26 mouse cellular contexts compared by ENCODE assay signal in genomic region chr3:130828346-130828745, GRCm38 (mm10).
"Had no signal": no experiment of that assay in that cellular context is flagged by ENCODE, and none has a peak within 500 bp of the region (broad histone marks: within the 10 kb centered on the region; RNA-seq: fewer than 3 reads in every experiment).

No protein-coding gene starts in this region.

- H3K4me2 ChIP-seq: embryonic facial prominence, embryonic 12.5 days; embryonic facial prominence, embryonic 13.5 days; embryonic facial prominence, embryonic 15.5 days; forebrain, embryonic 12.5 days; forebrain, embryonic 13.5 days; forebrain, embryonic 15.5 days had no signal

- H3K4me3 ChIP-seq: embryonic facial prominence, embryonic 10.5 days; embryonic facial prominence, embryonic 12.5 days; embryonic facial prominence, embryonic 13.5 days; embryonic facial prominence, embryonic 15.5 days; erythroblast, embryonic 14.5 days; forebrain, embryonic 10.5 days; forebrain, embryonic 12.5 days; forebrain, embryonic 13.5 days; forebrain, embryonic 15.5 days; gastrocnemius, adult 2 months; heart, adult 2 months; heart, embryonic 10.5 days had no signal

- ATAC-seq: forebrain, embryonic 13.5 days; forebrain, embryonic 14.5 days; forebrain, embryonic 15.5 days; forebrain, embryonic 16.5 days; forebrain, postnatal 0 days had no signal

- H3K27ac ChIP-seq: embryonic facial prominence, embryonic 10.5 days; embryonic facial prominence, embryonic 12.5 days; embryonic facial prominence, embryonic 13.5 days; embryonic facial prominence, embryonic 15.5 days; forebrain, embryonic 10.5 days; forebrain, embryonic 12.5 days; forebrain, embryonic 13.5 days; forebrain, embryonic 15.5 days; gastrocnemius, adult 2 months; heart, adult 2 months; heart, embryonic 10.5 days had no signal

- H3K9me3 ChIP-seq: embryonic facial prominence, embryonic 10.5 days; embryonic facial prominence, embryonic 12.5 days; embryonic facial prominence, embryonic 13.5 days; embryonic facial prominence, embryonic 15.5 days; forebrain, embryonic 10.5 days; forebrain, embryonic 12.5 days; forebrain, embryonic 13.5 days; forebrain, embryonic 15.5 days; heart, embryonic 10.5 days had no signal

- H3K27me3 ChIP-seq: embryonic facial prominence, embryonic 12.5 days; embryonic facial prominence, embryonic 13.5 days; embryonic facial prominence, embryonic 15.5 days; forebrain, embryonic 12.5 days; forebrain, embryonic 13.5 days; forebrain, embryonic 15.5 days had no signal

- DNase-seq: cerebellum, adult 9-10 months; cerebellum, adult 9-11 months; cerebellum, postnatal 14 days; cerebellum, postnatal 25 days; cerebellum, postnatal 36 days; embryo, embryonic 11 days; forebrain, postnatal 0 days; gastrocnemius, adult 2 months; gastrocnemius, postnatal 10 days; gastrocnemius, postnatal 14 days; gastrocnemius, postnatal 25 days; gastrocnemius, postnatal 36 days; heart, adult 18-20 months; heart, adult 2 months had no signal

- H3K4me1 ChIP-seq: forebrain, embryonic 15.5 days had no signal

- H3K36me3 ChIP-seq: embryonic facial prominence, embryonic 10.5 days; embryonic facial prominence, embryonic 12.5 days; embryonic facial prominence, embryonic 13.5 days; embryonic facial prominence, embryonic 15.5 days; forebrain, embryonic 10.5 days; forebrain, embryonic 12.5 days; forebrain, embryonic 15.5 days; heart, embryonic 10.5 days had no signal

- H3K9ac ChIP-seq: embryonic facial prominence, embryonic 12.5 days; embryonic facial prominence, embryonic 13.5 days; embryonic facial prominence, embryonic 15.5 days; forebrain, embryonic 12.5 days; forebrain, embryonic 13.5 days; forebrain, embryonic 15.5 days; forebrain, postnatal 0 days had no signal
